Mouse (Mus musculus) kidney, postnatal 36 days (tissue): Measurements from ENCODE around the gene Vmn1r202.
"Not testable (repeated sequence)": the region's sequence is repeated elsewhere in the genome, so short reads cannot be mapped to it uniquely, and the experiment has no call there.

Experiments
- DNase-seq, 2 experiments: peaks; one replicate each; pipeline ENCODE4 v3.0.0; 2021 to 2022; ENCODE audit warnings: mixed read lengths in 2 of 2

Vmn1r202 gene

DNA sequence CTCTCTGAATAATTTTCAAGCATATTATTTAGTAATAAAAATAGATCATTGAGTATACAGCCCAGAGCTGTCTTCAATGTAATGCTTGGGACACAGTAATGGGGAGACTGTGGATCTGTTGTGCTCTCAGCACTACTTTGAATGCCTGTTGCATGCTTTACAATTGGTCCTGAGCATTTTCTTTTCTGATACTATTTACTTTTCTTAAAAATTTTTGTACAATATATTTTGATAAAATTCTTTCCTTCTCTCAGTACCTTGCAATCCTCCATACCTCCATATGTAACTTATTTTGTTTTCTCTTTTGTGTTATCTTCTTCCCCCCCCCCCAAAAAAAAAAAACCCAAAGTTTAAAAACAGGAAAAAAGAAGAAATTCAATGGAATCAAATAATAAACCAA is at the start of gene Vmn1r202:
Vmn1r202 (minus strand) TSS at position 101 of the 400 bp plus-strand sequence.
- no peak for DNase-seq

DNA sequence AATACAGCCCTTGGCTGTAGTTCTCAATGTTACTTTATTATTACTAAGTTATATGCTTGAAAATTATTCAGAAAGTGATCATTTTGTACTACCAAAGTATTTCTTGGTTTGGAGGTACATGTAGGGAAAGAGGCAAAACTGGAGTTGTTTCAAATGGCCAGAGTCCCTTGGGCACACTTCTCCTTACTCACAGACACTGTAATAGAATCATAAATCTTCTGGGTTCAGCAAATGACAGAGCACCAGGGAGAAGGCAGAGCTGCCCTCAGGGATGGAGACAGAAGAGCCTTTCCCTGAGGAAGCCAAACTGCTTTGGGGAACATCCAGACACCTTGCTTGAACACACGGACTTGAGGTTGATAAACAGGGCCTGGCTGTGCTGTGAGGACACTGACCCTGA is 47.7 kb upstream of the Vmn1r202 start, which contains the start of gene Vmn1r204:
Vmn1r204 (plus strand) TSS at position 301 of the 400 bp plus-strand sequence.
- not testable (repeated sequence) for DNase-seq

- DNase-seq = no peak
These were observed 12.6 kb upstream of the Vmn1r202 start, which contains the start of gene Vmn1r203 for GRCm38 (mm10) chr13:22517814-22518213. Vmn1r203 (plus strand) TSS chr13:22518114.

DNA sequence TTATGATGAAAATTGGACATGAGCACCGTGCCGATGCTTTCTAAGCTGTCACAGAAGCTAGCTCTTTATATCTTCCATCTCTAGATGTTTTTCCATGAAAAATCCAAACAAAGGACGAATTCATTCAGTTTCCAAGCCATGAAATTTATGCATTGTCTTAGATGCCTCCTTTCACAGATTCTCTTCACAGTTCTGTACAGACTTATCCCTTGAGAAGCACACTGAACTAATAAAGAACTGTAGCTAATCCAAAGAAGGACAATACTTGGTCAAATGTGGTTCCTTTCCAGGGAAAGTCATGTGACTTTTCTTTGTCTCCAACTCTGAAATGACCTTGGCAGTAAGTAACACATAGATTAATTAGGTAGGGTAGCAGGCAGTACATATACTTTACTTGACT is 2.8 kb downstream of the Vmn1r202 start:
- DNase-seq = no peak

DNA sequence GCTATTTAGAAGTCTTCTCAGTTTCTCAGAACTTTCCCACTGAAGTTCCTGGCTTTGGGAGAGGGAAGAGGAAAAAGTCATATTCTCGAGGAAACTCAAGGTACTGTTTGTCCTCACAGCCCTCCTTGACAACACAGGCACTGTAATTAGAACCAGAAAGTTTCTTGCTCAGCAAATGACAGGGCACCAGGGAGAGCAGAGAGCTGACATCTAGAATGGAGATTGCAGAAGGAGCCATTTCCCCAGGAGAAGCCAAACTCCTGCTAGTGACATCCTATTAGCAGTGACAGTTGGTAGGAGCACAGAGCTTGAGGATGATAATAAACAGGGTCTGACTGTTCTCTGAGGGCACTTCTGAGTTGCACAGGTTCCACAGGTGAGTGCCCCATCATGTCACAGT is 33.6 kb downstream of the Vmn1r202 start, which contains the start of gene Vmn1r201:
Vmn1r201 (plus strand) TSS at position 301 of the 400 bp plus-strand sequence.
- DNase-seq = no peak

GRCm38 (mm10) chr13:22455145-22455544 is 50.0 kb downstream of the Vmn1r202 start:
- no peak for DNase-seq
